Mouse (Mus musculus) liver, embryonic 14.5 days (tissue): ENCODE measurements around the gene Arid2.

ENCODE experiments used
- CTCF ChIP-seq: IDR thresholded peaks from 2 replicates; pipeline ENCODE4 v1.5.1; 2016; ENCODE audit warnings: antibody characterized with exemption, low read depth, control low read depth
- EP300 ChIP-seq: IDR thresholded peaks from 2 replicates; pipeline ENCODE4 v1.6.1; 2016; ENCODE audit warnings: antibody characterized with exemption, low read depth

DNA sequence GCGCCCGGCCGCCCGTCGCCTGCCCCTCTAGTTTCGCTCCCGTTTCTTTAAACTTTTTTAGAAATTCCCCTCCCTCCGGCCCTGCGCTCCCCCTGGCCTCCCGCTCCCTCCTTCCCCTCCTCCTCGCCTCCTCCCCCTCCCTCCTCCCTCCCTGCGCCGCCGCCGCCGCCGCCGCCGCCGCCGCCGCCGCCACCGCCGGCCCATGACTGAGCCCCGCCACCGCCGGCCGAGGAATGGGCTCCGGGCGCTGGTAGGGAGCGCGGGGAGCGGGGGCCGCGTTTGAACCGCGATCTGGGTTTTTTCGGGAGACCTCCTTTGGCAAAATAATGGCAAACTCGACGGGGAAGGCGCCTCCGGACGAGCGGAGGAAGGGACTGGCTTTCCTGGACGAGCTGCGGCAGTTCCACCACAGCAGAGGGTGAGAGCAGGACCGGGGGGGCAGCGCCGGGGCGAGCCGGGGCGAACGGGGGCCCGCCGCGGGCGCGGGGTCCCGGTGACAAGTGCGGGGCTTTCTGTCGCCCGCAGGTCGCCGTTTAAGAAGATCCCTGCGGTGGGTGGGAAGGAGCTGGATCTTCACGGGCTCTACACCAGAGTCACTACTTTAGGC is at the start of gene Arid2:
- TF ChIP-seq EP300: no peak
- no peak for TF ChIP-seq CTCF
